Mouse (Mus musculus): Measurements from ENCODE around the gene Col16a1.

Gene Col16a1

DNA sequence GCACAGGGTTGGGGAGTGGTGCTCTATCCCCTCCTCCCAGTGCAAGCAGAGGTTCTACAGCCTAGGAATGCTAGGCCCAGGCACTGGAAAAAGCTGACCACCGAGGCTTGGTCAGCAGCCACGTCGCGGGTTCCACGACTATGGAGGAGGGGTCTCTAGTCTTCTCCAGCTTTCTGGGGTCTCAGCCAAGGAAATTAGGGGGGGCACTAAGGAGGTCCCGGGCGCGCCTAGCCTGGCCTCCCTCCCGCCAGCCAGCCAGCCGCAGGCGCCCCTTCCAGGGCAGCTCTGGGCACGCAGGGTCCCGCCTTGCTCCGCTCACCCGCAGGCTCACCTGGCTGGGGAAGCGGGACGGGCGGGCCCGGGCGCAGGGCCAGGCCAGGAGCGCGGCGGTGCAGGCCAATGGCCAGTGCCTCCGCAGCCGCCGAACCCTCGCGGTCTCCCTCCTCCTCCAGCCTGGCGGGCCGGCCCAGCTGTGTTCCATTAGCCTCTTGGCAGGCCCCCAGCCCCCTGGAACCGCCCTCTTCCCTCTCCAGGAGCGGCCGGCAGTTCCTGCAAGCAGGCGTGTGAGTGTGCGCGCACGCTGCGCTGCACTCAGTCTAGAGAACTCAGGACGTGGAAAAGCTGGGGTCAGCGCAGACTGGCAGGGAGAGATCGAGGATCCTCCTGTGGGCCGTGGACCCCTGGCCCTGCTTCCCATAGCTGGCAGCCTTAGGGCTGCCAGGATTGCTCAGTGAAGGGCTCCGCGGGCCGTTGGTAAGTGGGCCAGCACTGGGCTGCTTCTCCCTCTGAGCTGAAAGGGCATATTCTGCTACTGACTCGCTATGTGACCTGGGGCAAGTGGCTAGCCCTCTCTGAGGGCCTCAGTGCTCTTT is at the start of gene Col16a1:
Gene Col16a1 (plus strand): TSS at position 510 of the 872 bp plus-strand sequence.
- no peak for DNase-seq (ENCODE audit: extremely low read depth, low read depth)

DNA sequence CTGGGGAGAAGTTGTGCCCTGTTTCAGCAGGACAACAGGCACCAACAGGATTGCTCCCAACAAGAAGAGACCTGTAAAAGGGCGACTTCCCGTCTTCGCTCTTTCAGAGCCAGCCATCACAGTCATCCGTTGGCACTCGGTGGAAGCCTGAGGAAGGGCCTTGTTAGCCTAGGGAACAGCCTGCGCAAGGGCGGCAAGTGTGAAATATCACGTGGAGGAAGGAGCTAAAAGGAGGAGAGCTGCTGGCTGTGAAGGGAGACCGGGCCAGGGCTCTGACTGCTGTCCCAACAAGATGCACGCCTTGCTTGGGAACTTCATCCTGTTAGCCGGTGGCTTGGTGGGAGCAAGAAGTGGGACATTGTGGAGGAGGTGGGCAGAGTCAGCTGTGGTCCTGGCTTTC is 49.5 kb upstream of the Col16a1 start:
- no peak for DNase-seq (ENCODE audit: extremely low read depth, low read depth)

DNA sequence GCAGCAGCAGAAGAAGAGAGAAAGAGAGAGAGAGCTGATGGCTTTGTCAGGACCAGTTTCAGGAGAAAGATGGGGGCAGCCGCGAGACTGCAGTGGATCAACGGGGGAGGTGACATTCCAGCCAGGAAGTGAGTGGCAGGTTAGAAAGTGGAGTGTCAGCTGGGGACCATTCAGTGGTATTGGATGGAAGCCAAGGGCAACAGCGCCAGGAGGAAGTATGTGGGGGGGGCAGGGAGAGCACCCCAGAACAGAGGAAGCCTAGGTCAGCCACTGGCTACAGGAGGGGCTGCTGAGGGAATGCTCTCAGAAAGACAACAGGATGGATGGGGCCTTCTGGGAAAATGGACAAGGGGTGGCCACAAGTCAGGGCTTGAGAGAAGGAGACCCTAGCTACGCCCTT is 45.9 kb upstream of the Col16a1 start:
- no peak for DNase-seq (ENCODE audit: extremely low read depth, low read depth)

DNA sequence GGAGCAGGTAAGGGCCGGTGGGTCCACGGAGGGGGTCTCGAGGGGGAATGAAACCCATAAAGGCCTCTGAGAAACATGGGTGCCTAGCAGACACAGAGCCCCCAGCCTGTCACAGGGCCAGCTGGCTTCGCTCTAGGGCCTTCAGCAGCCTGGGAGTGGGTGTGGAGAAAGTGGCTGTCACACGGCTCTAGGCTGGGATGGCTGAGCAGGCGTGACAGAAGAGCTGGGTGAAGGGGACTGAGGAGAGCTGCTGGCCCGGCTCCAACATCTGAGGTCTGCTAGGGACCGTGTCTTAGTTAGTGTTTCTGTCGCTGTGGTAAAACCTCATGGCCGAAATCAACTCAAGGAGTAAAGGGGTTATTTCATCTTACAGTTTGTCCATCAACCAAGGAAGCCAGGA is 45.5 kb upstream of the Col16a1 start:
- DNase-seq (ENCODE audit: extremely low read depth, low read depth): no peak

DNA sequence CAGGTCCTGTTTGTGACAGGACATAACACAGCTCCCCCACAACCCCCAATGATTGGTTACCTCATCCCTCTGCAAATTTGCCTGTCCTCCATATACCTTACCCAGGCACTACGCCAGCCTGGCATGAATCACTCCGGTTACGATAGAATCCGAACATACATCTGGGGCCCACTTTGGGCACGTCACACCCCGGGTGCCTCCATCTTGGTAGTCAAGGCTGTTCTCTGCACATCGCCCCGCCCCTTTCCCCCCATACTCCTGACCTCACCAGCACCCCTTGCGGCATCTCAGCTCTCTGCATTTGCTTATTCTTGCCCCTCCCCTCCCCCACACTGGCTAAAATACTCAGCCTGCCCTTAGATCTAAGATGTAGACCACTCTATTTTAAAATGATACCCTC is 42.0 kb upstream of the Col16a1 start:
- no peak for DNase-seq (ENCODE audit: extremely low read depth, low read depth)

DNA sequence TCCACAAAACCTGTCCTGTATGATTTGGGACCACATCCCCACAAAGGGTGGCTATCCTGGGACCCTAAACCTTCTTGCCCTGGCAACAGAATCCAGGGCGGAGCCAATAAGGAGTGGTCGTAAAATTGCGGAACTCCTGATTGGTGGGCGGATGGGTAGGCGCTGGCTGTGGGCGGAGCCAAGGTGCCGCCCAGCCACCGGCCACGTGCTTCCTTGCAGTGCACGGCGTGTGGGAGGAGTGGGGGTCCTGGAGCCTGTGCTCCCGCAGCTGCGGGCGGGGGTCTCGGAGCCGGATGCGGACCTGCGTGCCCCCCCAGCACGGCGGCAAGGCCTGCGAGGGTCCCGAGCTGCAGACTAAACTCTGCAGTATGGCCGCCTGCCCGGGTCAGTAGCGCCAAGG is 41.1 kb upstream of the Col16a1 start:
- DNase-seq (ENCODE audit: extremely low read depth, low read depth): peak; percentile 46

DNA sequence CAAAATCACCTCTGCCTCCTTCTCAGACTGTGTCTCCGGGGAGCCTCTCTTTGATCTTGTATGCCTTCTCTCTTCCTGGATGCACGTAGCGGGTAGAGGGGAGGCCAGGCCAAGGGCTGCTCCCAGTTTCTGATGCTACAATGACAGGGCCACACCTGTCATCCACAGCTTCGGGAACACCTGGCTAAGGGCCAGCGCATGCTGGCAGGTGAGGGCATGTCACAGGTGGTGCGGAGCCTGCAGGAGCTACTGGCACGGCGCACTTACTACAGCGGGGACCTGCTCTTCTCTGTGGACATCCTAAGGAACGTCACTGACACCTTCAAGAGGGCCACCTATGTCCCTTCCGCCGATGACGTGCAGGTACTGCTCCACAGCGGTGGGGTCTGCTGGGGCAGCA is 38.6 kb upstream of the Col16a1 start:
- DNase-seq (ENCODE audit: extremely low read depth, low read depth): no peak

DNA sequence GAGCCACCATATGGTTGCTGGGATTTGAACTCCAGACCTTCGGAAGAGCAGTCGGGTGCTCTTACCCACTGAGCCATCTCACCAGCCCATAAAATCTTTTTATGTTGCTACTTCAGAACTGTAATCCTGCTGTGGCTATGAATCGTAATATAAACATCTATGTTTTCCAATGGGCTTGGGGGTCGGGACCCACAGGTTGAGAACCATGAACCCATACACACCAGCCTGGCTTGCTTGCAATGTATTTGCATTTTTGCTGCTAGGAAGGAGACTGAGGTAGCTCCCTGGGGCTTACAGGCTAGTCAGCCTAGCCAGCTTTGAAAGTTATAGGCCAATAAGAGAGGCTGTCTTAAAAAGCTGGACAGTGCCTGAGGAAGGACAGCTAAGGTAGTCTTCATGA is 36.9 kb upstream of the Col16a1 start:
- no peak for DNase-seq (ENCODE audit: extremely low read depth, low read depth)

DNA sequence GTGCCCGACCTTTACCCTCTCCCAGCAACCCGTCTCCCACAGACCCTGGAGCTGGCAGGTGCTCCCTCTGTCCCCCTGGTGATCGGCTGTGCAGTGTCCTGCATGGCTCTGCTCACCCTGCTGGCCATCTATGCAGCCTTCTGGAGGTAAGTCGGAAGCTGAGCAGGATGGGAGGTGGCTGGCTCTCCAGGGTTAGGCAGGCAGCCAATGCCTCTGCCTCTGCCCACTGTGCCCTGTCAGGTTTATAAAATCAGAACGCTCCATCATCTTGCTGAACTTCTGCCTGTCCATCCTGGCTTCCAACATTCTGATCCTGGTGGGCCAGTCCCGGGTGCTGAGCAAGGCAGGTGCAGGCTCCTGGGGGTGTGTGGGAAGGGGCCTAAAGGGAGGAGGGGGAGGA is 35.4 kb upstream of the Col16a1 start:
- DNase-seq (ENCODE audit: extremely low read depth, low read depth): no peak

DNA sequence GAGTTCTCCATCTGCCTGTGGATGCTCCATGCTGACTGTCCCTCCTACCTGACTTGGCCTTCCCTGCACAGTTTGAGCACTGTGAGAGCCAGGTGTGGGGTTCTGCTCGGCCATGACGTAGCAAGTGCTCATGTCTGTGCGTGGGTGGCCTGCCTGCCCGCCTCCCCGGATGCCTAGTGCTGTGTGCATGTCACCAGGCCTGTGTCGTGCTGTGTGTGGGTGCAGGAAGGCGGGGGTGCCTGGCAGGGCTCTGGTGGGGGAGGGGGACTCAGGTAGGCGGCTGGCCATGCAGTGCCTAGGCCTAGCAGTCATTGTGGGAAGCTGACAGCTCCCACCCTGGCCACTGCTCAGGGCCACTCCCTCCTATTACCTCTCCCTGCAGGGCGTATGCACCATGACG is 34.5 kb upstream of the Col16a1 start:
- no peak for DNase-seq (ENCODE audit: extremely low read depth, low read depth)

DNA sequence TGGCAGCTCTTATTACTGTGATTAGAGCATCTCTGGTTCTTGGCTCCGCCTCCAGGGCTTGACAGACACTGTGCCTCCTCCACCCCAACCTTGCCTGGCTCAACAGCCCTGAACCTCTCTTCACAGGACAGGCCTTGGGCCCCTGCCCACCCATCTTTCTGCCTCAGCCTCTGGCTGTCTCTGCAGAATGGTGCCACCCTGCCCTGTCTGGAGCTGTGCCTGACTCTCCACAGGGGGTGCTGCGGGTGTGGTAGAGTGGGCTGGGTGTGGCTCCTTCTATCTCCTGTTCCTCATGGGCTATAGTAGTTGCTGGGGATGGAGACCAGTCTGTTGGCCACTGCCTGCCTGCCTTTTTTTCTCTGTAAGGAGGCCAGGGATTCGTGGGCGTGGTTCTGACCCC is 31.6 kb upstream of the Col16a1 start:
- no peak for DNase-seq (ENCODE audit: extremely low read depth, low read depth)

DNA sequence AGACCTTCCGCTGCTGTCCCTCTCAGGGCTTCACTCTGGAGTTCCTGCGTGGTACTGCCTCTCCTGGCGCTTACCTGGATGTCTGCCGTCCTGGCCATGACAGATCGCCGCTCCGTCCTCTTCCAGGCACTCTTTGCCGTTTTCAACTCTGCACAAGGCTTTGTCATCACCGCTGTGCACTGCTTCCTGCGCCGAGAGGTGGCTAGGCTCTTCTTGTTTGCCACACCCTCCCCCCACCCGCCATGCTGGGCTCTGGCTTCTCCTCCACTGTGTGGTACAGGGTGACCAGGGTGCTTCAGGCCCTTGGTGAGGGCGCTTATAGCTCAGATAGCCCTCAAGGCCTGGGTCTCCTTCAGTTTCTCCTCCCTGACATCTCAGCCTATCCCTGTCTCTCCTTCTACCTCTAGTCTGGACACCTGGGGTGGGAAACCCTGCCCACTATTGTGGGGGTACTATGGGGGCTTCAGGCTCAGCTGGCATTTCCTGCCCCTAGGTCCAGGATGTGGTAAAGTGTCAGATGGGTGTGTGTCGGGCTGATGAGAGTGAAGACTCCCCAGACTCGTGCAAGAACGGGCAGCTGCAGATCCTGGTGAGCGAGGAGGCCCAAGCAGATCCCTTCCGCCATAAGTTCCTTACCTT is 30.5 kb upstream of the Col16a1 start:
- no peak for DNase-seq (ENCODE audit: extremely low read depth, low read depth)

DNA sequence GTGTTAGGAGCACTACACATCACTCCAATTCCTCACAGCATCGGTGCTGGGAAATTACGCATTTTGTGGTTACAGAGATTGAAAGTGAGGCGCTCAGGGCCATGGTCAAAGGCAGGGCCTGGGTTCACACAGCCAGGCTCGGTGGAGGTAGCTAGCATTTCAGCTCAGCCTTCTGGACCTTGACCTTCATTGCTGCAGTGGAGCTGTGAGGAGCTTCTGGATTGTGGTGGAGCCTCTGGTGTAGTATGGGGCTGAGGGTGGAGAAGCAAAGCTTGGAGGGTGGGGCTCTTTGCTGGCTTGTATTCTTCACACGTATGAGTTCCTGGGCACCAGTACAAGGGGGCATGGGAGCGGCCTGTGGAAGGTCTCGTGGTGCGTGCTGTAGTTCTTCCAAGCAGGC is 24.7 kb upstream of the Col16a1 start:
- no peak for DNase-seq (ENCODE audit: extremely low read depth, low read depth)

DNA sequence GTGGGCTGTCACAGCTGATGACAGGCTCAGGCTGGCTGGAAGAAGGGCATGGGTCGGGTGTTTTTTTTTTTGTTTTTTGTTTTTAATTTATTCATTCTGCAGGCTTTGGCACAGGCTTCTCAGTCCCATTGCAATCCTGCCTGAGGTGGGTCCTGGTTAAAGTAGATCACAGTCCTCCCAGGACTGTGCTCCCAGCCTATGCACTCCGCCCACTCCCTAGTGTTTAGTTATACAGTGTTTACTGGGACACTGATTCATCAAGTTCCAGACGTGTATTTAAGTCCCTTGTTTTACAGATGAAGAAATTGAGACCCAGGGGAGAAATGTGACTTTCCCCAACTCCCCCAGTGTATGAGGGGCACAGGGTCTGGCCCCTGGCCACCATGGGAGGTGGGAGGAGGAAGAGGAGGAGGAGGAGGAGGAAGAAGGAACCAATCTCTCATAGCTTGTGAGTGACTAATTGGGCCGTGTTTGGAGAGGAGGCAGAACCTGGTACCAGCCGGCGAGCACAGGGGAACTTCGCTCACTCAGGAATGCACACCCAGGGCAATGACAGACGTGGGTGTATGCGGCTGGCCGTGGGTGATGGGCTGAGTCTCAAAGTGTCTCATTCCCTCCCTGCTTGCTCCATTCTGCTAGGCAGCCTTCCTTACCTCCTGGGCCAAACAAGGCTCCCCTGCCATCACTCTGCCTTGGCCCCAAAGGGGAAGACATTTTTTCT is 24.0 kb upstream of the Col16a1 start:
- no peak for DNase-seq (ENCODE audit: extremely low read depth, low read depth)

DNA sequence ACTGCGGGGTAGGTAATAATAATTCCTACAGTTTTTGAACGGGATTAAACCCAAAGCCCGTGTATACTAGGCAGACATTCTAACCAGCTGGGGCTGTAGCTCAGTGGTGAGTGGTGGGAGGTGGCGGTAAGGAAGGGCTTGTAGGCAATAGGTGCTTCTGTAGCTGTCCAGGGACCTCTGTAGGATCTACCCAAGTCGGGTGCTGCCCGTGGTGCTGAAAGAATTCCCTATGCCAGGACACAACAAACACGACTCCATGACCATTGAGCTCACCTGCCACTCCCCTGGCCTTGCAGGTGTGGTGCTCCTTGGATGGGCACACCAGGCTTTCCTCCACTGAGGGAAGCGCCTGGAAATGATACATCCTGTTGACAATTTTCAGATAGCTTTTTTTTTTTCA is 22.1 kb upstream of the Col16a1 start:
- no peak for DNase-seq (ENCODE audit: extremely low read depth, low read depth)

DNA sequence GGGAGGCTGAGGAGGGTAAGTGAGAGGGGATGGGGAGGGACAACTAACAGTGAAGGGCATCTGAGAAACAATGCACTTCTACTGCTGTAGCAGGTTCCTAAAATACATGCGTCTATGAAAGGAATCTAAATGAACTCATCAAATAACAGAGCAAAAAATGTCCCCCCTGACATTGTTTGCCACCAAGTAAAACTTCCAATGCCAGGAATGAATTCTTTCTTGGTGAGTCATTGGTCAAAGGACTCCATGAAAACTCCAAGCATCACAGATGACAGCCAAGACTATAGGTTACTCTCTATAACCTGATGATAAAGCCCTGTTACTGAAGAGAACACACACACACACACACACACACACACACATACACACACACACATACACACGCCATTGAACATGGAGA is 16.5 kb upstream of the Col16a1 start:
- no peak for DNase-seq (ENCODE audit: extremely low read depth, low read depth)

DNA sequence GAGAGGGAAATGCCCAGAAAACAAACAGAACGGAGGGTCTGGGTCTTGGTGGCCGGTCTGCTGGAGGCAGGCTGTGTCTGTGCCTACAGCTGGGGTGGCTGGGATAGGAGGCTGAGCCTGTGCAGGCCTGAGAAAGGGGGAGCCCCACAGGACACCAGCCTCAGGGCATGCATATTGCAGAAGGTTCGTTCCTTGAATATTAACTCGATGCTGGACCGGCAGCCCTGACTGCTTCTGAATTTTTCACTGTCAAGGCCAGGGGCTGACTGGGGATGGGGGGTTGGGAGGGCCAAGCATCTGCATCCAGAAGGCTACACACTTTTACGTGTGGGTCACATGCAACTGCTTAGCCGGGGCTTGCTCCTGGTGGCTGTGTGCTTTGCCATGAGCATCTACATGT is 14.1 kb upstream of the Col16a1 start:
- DNase-seq (ENCODE audit: extremely low read depth, low read depth): no peak

DNA sequence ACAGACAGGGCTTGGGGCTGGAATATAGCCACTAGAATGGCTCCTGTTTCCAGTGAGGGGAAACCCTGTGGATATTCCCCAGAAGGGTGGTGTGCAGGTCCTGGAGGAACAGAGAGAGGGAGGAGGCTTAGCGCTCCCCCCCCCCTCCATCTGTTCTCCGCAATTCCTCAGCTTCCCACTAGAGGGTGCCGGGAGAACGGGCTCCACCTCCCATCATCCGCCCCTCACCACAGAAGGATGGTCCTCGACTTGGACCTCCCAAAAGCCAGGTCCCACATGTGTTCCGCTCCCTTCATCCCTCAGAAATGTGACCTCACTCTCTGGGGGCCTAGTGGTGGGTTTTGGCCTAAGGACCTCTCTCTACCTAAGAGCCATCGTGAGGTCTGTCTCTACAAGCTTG is 11.5 kb upstream of the Col16a1 start:
- no peak for DNase-seq (ENCODE audit: extremely low read depth, low read depth)

DNA sequence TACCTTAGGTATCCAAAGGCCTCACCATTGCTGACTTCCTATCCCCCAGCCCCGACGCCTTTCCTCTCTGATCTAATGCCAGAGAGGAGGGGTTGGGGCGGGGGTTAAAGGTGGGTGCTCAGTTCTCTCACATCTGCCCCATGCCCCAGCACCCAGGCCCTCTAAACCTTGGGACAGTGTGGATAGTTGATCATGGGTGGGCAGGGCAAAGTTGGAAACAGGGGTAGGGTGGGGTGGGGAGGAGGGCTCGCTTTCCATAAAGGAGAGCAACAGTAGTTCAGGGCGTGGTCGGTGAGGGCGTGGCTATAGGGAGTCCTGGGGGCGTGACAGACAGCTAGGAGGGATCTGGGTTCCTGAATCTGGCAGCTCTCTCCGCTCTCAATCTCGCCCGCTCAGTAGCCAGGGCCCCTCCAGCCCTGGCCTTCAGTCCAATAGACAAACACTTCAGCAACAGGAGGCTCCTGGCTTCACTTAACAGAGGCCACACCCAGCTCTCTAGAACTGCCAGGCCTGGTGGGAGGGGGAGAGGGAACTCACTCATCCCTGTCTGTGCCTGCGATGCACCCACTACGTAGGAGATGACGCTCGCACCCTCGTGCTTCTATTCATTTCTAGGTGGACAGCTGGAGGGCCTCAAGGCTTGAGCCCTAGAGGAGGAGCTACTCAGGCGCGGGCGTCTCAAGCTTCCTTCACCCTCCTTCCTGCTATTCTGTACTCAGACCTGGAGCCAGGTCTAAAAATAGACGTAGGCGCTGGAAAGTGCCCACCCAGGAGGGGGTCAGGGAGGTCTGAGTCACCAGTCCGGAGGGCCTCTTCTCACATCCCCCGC is 10.9 kb upstream of the Col16a1 start:
- DNase-seq (ENCODE audit: extremely low read depth, low read depth): no peak

DNA sequence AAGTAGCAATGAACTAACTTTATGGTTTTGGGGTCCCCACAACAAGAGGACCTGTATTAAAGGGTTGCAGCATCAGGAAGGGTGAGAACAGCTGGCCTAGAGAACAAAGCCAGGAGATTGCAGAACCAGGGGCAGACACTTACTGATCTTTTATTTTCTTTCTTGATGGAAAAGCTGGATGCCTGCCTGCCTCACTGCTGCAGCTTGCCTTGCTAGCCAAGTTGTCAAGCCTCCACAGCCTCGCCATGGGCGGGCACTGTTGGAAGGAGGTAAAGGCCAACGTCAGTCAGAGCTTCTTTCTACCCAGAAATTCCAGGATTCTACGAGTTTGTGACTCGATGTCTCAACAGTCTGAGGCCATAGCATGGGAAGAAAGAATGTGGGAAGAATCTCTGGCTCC is 8.3 kb upstream of the Col16a1 start:
- no peak for DNase-seq (ENCODE audit: extremely low read depth, low read depth)

DNA sequence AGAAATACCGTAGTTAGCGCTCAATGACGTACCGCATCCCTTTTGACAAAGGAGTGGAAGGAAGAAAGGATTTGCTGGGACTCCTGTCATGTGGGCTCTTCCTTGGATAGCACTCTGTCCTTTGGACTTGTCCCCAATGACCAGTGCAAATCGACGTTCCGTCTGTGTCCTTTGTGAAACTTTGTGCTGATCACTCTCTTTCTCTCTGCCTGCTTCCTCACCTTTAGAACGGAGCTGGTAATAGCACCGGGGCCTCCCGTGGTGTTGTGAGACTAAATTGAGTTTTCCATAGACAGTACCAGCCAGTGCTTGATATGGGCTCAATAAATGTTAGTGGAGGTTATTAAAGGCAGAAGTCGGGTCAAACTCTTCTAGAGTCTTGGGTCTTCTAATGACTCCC is 6.6 kb upstream of the Col16a1 start:
- DNase-seq (ENCODE audit: extremely low read depth, low read depth): no peak

DNA sequence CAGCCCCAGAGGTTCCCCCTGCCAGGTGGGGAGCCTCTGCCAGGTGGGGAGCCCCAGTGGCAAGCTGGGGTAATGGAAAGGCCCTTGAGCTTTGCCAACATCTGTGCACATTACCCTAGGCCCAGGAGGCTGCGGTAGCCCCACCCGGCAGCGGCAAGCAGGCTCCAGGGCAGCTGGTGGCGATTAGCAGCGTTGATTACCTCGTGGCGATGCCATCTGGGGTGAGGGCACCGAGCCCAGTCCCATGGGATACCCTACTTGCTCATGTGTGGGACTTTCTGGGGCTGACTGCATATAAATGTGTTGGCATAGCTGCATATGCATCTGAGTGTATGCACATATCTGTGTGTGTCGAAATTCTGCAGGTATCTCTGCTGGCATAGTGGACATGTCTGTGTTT is 3.4 kb upstream of the Col16a1 start:
- no peak for DNase-seq (ENCODE audit: extremely low read depth, low read depth)
